Mouse (Mus musculus): Measurements from ENCODE around the gene Hoxd1.

DNA sequence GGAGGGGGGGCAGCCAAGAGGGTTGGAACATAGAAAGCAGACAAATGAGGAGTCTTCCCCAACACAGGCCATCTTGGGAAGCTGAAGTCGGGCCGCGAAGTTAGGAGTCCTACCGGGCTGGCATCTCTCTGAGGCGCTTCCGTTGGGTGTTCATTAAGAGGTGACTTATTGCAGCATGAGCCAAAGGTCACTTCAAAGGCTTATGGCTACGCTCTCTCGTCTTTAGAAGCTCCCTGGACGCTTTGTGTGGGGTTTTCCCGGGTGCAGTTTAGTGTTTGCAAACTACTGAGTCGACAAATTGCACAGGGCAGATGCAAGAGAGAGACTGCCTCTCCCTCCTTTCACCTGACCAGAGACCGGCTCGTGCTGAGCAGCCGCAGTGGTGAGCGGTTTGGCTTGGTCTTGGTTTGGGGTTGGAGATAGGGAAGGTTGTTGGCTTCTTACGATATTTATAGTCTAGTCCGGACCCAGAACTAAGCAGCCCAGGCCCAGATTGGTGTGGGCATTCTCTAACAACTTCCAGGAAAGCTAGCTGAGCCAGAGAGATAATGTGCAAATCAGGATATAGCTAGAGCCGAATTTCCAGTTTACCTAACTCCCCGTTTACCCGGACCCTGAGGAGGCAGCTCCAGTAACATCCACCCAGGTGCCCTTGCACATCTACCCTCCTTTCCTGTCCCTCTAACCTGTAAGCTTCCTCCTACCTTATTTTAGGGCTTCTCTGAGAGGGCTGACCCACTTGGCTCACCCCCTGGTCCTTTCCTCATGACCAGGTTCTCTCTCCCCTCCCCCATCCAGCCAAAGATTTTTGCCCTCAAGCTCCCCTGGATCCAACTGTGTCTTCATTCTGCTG lies 23.9 kb upstream of the Hoxd1 start:
- TF ChIP-seq POLR2A (IDR thresholded peaks at IDR 0.05; ENCODE audit: low read depth, low read length): no peak
- TF ChIP-seq CTCF (IDR thresholded peaks at IDR 0.05; ENCODE audit: extremely low read depth, insufficient read depth, insufficient read length, insufficient replicate concordance): no peak
